Mouse (Mus musculus): ENCODE measurements around the gene Zfp651. TPM values are rescaled to one million over a fixed set of nuclear protein-coding genes. Genes with fewer than 3 reads are reported as not detected.

The Zfp651 gene
- polyA plus RNA-seq, 1 experiment from 2014 or later, result 13.7 TPM

- Histone ChIP-seq H3K27me3 (ENCODE audit: control insufficient read depth, insufficient read depth, low read length) (peaks cover 21% of the 10 kb centered on the region), H3K4me1 (ENCODE audit: control insufficient read depth, insufficient read depth, low read length) (peaks cover 6% of the 10 kb centered on the region; the same call in 1 of the 2 replicates), H3K36me3 (ENCODE audit: control insufficient read depth, insufficient read depth, low read length) (no peaks in the 10 kb centered on the region), H3K9me3 (ENCODE audit: control insufficient read depth, low read depth, low read length) (no peaks in the 10 kb centered on the region), H3K4me2 (replicated peaks; ENCODE audit: low read depth, low read length) (no peak overlapping the region), H3K4me3 (ENCODE audit: low read depth, low read length) (no peak overlapping the region), H3K27ac (ENCODE audit: low read length) (no peak overlapping the region), H3K9ac (replicated peaks; ENCODE audit: low read depth, low read length) (no peak overlapping the region)
- ATAC-seq (ENCODE audit: insufficient number of reproducible peaks, insufficient read depth, low FRiP score, low read depth), result no peak
- WGBS, result 81% methylated on average over 10 of the region's 10 CpGs
Observed at GRCm38 (mm10) chr9:121775951-121776350, 16.8 kb downstream of the Zfp651 start.

GRCm38 (mm10) chr9:121776511-121776910 is 17.4 kb downstream of the Zfp651 start:
- no peak for ATAC-seq (ENCODE audit: insufficient number of reproducible peaks, insufficient read depth, low FRiP score, low read depth)
- Histone ChIP-seq H3K4me1 (ENCODE audit: control insufficient read depth, insufficient read depth, low read length) (peaks cover 6% of the 10 kb centered on the region; the same call in 1 of the 2 replicates), H3K9ac (replicated peaks; ENCODE audit: low read depth, low read length) (no peak overlapping the region), H3K4me3 (ENCODE audit: low read depth, low read length) (no peak overlapping the region), H3K36me3 (ENCODE audit: control insufficient read depth, insufficient read depth, low read length) (no peaks in the 10 kb centered on the region), H3K9me3 (ENCODE audit: control insufficient read depth, low read depth, low read length) (no peaks in the 10 kb centered on the region), H3K4me2 (replicated peaks; ENCODE audit: low read depth, low read length) (no peak overlapping the region), H3K27ac (ENCODE audit: low read length) (no peak overlapping the region), H3K27me3 (ENCODE audit: control insufficient read depth, insufficient read depth, low read length) (peaks cover 21% of the 10 kb centered on the region)
- WGBS, result 79% methylated on average over 7 of the region's 7 CpGs

- Histone ChIP-seq H3K4me2 (replicated peaks; ENCODE audit: low read depth, low read length) (peak within 1 kb of the TSS; percentile 54), H3K27me3 (ENCODE audit: control insufficient read depth, insufficient read depth, low read length) (peaks cover 21% of the 10 kb centered on the region), H3K9me3 (ENCODE audit: control insufficient read depth, low read depth, low read length) (no peaks in the 10 kb centered on the region), H3K4me3 (ENCODE audit: low read depth, low read length) (peak within 1 kb of the TSS; percentile 29), H3K9ac (replicated peaks; ENCODE audit: low read depth, low read length) (0 out of 2 replicates have a peak within 1 kb of the TSS, but pooled peaks have one; percentile 6), H3K27ac (ENCODE audit: low read length) (no peak within 1 kb of the TSS), H3K36me3 (ENCODE audit: control insufficient read depth, insufficient read depth, low read length) (no peaks in the 10 kb centered on the region), H3K4me1 (ENCODE audit: control insufficient read depth, insufficient read depth, low read length) (peaks cover 6% of the 10 kb centered on the region; the same call in 1 of the 2 replicates)
- no peak for ATAC-seq (ENCODE audit: insufficient number of reproducible peaks, insufficient read depth, low FRiP score, low read depth)
- 16% methylated on average over 30 of the region's 30 CpGs for WGBS
Observed at GRCm38 (mm10) chr9:121777484-121778065, 18.4 kb downstream of the Zfp651 start, which contains the start of gene Klhl40. Klhl40 (plus strand) TSS chr9:121777607.

- H3K4me2 ChIP-seq (replicated peaks; ENCODE audit: low read depth, low read length), result peak overlapping the region; percentile 54
- H3K4me1 ChIP-seq (ENCODE audit: control insufficient read depth, insufficient read depth, low read length), result peaks cover 6% of the 10 kb centered on the region; the same call in 1 of the 2 replicates
- H3K4me3 ChIP-seq (ENCODE audit: low read depth, low read length), result peak overlapping the region; percentile 29
- WGBS, result 14% methylated on average over 53 of the region's 54 CpGs
- H3K36me3 ChIP-seq (ENCODE audit: control insufficient read depth, insufficient read depth, low read length), result no peaks in the 10 kb centered on the region
- peaks cover 21% of the 10 kb centered on the region for H3K27me3 ChIP-seq (ENCODE audit: control insufficient read depth, insufficient read depth, low read length)
- H3K9me3 ChIP-seq (ENCODE audit: control insufficient read depth, low read depth, low read length), result no peaks in the 10 kb centered on the region
- 0 out of 2 replicates have a peak overlapping the region, but pooled peaks have one; percentile 6 for H3K9ac ChIP-seq (replicated peaks; ENCODE audit: low read depth, low read length)
- no peak; the same call in 1 of the 2 replicates for ATAC-seq (ENCODE audit: insufficient number of reproducible peaks, insufficient read depth, low FRiP score, low read depth)
- no peak overlapping the region for H3K27ac ChIP-seq (ENCODE audit: low read length)
Observed at GRCm38 (mm10) chr9:121778066-121778624, 19.0 kb downstream of the Zfp651 start.

GRCm38 (mm10) chr9:121784801-121785200 is 25.7 kb downstream of the Zfp651 start:
- H3K36me3 ChIP-seq (ENCODE audit: control insufficient read depth, insufficient read depth, low read length), result no peaks in the 10 kb centered on the region
- no peak overlapping the region for H3K27ac ChIP-seq (ENCODE audit: low read length)
- H3K27me3 ChIP-seq (ENCODE audit: control insufficient read depth, insufficient read depth, low read length), result no peaks in the 10 kb centered on the region
- no peak overlapping the region for H3K4me2 ChIP-seq (replicated peaks; ENCODE audit: low read depth, low read length)
- H3K9me3 ChIP-seq (ENCODE audit: control insufficient read depth, low read depth, low read length), result no peaks in the 10 kb centered on the region
- ATAC-seq (ENCODE audit: insufficient number of reproducible peaks, insufficient read depth, low FRiP score, low read depth), result no peak
- H3K9ac ChIP-seq (replicated peaks; ENCODE audit: low read depth, low read length), result no peak overlapping the region
- no peaks in the 10 kb centered on the region for H3K4me1 ChIP-seq (ENCODE audit: control insufficient read depth, insufficient read depth, low read length)
- no peak overlapping the region for H3K4me3 ChIP-seq (ENCODE audit: low read depth, low read length)
- 86% methylated on average over 12 of the region's 12 CpGs for WGBS

- H3K4me1 ChIP-seq (ENCODE audit: control insufficient read depth, insufficient read depth, low read length), result no peaks in the 10 kb centered on the region
- H3K27me3 ChIP-seq (ENCODE audit: control insufficient read depth, insufficient read depth, low read length), result no peaks in the 10 kb centered on the region
- H3K9ac ChIP-seq (replicated peaks; ENCODE audit: low read depth, low read length), result no peak overlapping the region
- WGBS, result 76% methylated on average over 8 of the region's 8 CpGs
- H3K36me3 ChIP-seq (ENCODE audit: control insufficient read depth, insufficient read depth, low read length), result no peaks in the 10 kb centered on the region
- no peaks in the 10 kb centered on the region for H3K9me3 ChIP-seq (ENCODE audit: control insufficient read depth, low read depth, low read length)
- H3K4me2 ChIP-seq (replicated peaks; ENCODE audit: low read depth, low read length), result no peak overlapping the region
- H3K4me3 ChIP-seq (ENCODE audit: low read depth, low read length), result no peak overlapping the region
- ATAC-seq (ENCODE audit: insufficient number of reproducible peaks, insufficient read depth, low FRiP score, low read depth), result no peak
- no peak overlapping the region for H3K27ac ChIP-seq (ENCODE audit: low read length)
Observed at GRCm38 (mm10) chr9:121785261-121785660, 26.1 kb downstream of the Zfp651 start.

DNA sequence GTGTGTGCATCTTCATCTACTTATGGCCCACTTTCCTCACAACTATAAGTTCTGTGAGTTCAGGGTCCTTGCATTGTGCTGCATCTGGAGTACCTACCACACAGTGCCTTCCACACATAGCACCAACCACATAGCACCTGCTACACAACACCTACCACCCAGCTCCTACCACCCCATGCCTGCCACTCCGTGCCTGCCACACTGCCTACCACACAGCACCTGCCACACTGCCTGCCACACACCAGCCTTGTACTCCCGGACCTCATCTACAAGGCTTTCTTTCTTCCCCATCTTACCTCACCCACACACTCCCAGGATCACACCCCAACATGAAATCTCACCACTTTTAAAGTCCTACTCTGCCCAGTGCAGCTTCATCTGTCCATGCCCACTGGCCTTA is 27.2 kb downstream of the Zfp651 start:
- ATAC-seq (ENCODE audit: insufficient number of reproducible peaks, insufficient read depth, low FRiP score, low read depth), result no peak
- Histone ChIP-seq H3K4me2 (replicated peaks; ENCODE audit: low read depth, low read length) (no peak overlapping the region), H3K27ac (ENCODE audit: low read length) (no peak overlapping the region), H3K9ac (replicated peaks; ENCODE audit: low read depth, low read length) (no peak overlapping the region), H3K4me3 (ENCODE audit: low read depth, low read length) (no peak overlapping the region), H3K27me3 (ENCODE audit: control insufficient read depth, insufficient read depth, low read length) (no peaks in the 10 kb centered on the region), H3K9me3 (ENCODE audit: control insufficient read depth, low read depth, low read length) (no peaks in the 10 kb centered on the region), H3K4me1 (ENCODE audit: control insufficient read depth, insufficient read depth, low read length) (no peaks in the 10 kb centered on the region), H3K36me3 (ENCODE audit: control insufficient read depth, insufficient read depth, low read length) (no peaks in the 10 kb centered on the region)
- WGBS, result 82% methylated on average over 2 of the region's 2 CpGs

GRCm38 (mm10) chr9:121791206-121791605 is 32.1 kb downstream of the Zfp651 start:
- 0 out of 2 replicates have a peak, but pooled peaks have one; percentile 38 for ATAC-seq (ENCODE audit: insufficient number of reproducible peaks, insufficient read depth, low FRiP score, low read depth)
- Histone ChIP-seq H3K4me1 (ENCODE audit: control insufficient read depth, insufficient read depth, low read length) (no peaks in the 10 kb centered on the region; the same call in 1 of the 2 replicates), H3K27ac (ENCODE audit: low read length) (no peak overlapping the region)

More at GRCm38 (mm10) chr9:121791206-121791605, 32.1 kb downstream of the Zfp651 start:
- no peaks in the 10 kb centered on the region for H3K36me3 ChIP-seq (ENCODE audit: control insufficient read depth, insufficient read depth, low read length)
- no peak overlapping the region for H3K4me2 ChIP-seq (replicated peaks; ENCODE audit: low read depth, low read length)
- H3K9me3 ChIP-seq (ENCODE audit: control insufficient read depth, low read depth, low read length), result no peaks in the 10 kb centered on the region
- H3K4me3 ChIP-seq (ENCODE audit: low read depth, low read length), result no peak overlapping the region
- 9% methylated on average over 5 of the region's 5 CpGs for WGBS
- no peak overlapping the region for H3K9ac ChIP-seq (replicated peaks; ENCODE audit: low read depth, low read length)
- no peaks in the 10 kb centered on the region for H3K27me3 ChIP-seq (ENCODE audit: control insufficient read depth, insufficient read depth, low read length)

All from stomach, embryonic 14.5 days (tissue).